Mouse (Mus musculus) intestine, postnatal 0 days (tissue): ENCODE data around the gene Gm5447. TPM values are rescaled to one million over a fixed set of nuclear protein-coding genes. Genes with fewer than 3 reads are reported as not detected.

Experiments
- ATAC-seq: fragments of 200-750 bp; cut with Nextera tagmentation; 2 replicates; pipeline ENCODE4 v1.8.0; 2017; ENCODE audit warnings: mild to moderate bottlenecking, moderate TSS enrichment, moderate library complexity
- H3K27ac ChIP-seq: fragments of 300-500 bp; sonication (generic); 2 replicates; pipeline ENCODE4 v1.5.1; 2014; ENCODE audit warnings: mild to moderate bottlenecking, low read depth, low read length, moderate library complexity
- H3K27me3 ChIP-seq: fragments of 300-500 bp; sonication (generic); replicated peaks from 2 replicates; pipeline ENCODE4 v1.6.1; 2014; ENCODE audit warnings: low read length, mixed read lengths; ENCODE audit not compliant: control insufficient read depth, insufficient read depth
- H3K36me3 ChIP-seq: fragments of 300-500 bp; sonication (generic); 2 replicates; pipeline ENCODE4 v1.6.1; 2014; ENCODE audit warnings: mild to moderate bottlenecking, moderate library complexity; ENCODE audit not compliant: control insufficient read depth, insufficient read depth
- H3K4me1 ChIP-seq: fragments of 300-500 bp; sonication (generic); replicated peaks from 2 replicates; pipeline ENCODE4 v1.6.1; 2014; ENCODE audit warnings: antibody characterized with exemption, low read length, mixed read lengths; ENCODE audit not compliant: control insufficient read depth, insufficient read depth
- H3K4me2 ChIP-seq: fragments of 300-500 bp; sonication (generic); replicated peaks from 2 replicates; pipeline ENCODE4 v1.6.1; 2014; ENCODE audit warnings: low read depth, mild to moderate bottlenecking, moderate library complexity
- H3K4me3 ChIP-seq: fragments of 300-500 bp; sonication (generic); 2 replicates; pipeline ENCODE4 v1.5.1; 2014; ENCODE audit warnings: low read depth, low read length
- H3K9ac ChIP-seq: fragments of 300-500 bp; sonication (generic); 2 replicates; pipeline ENCODE4 v1.6.1; 2014; ENCODE audit warnings: mild to moderate bottlenecking, low read depth, low read length
- H3K9me3 ChIP-seq: fragments of 300-500 bp; sonication (generic); 2 replicates; pipeline ENCODE4 v1.6.1; 2016; ENCODE audit warnings: mixed run types; ENCODE audit not compliant: control insufficient read depth
- CTCF ChIP-seq: sonication (generic); IDR thresholded peaks from 2 replicates; pipeline ENCODE4 v1.5.1; 2016; ENCODE audit warnings: low read depth, mild to moderate bottlenecking, control low read depth, antibody characterized with exemption, moderate library complexity
- WGBS: fragments of 180-500 bp; shearing (Covaris S2); extraction: QIAGEN DNeasy Blood & Tissue Kit; methylation state at CpG from one replicate; pipeline ENCODE4 v1.1.7; 2014; 5-methylcytosine and 5-hydroxymethylcytosine counted together
- polyA plus RNA-seq: library from polyadenylated mRNA; unstranded; fragments of >200 nt; fragmentation: Nextera tagmentation; extraction: Ambion mirVana; gene quantifications from 2 replicates; pipeline ENCODE4 v1.2.1, GENCODE M21; 2015

Gene Gm5447
- 0.10 TPM in 1 of 2 replicates, not detected in the other for polyA plus RNA-seq

DNA sequence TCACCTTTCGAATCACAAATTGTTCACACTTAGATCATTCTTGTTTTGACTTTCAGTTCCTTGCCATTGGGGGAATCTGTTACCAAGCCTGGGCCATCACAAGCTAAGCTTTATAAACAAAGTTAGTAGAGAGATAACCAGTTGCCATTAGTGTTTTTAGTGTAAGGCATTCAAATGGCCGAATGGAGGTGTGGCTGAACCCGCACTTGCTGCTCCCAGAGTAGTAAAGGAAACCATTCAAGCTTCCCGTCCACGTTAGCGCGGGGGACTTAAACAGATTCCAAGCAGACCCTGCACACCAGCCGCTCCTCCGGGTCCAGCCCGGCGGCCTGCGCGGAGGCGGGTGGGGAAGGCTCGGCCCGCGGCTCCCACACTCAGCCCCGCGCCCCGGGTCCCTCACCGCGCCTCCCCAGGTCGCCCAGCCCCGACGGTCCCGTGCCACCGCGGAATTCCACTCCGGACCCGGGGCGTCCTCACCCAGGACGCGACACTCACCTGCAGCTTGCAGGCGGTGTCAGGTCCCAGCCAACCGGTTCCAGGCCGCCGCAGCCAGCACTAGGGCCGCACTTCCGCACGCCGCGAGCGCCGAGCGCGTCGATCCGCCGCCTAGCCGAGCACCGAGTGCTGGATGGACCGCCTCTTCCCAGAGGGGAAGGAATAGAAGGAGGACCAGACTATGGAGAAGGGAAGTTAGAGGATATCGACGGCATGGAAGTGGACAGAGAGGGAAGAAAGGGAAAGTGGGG is at the start of gene Gm5447, which contains the start of gene Exoc2:
TSS of gene Gm5447 (plus strand) at position 704 of the 746 bp plus-strand sequence.
TSS of gene Exoc2 (minus strand) at position 593 of the 746 bp plus-strand sequence.
- peak within 1 kb of the TSS; percentile 96 for H3K4me3 ChIP-seq
- peak within 1 kb of the TSS; percentile 91 for H3K9ac ChIP-seq
- no peaks in the 10 kb centered on the region for H3K9me3 ChIP-seq
- no peak for TF ChIP-seq CTCF
- H3K27me3 ChIP-seq, result no peaks in the 10 kb centered on the region
- no peaks in the 10 kb centered on the region for H3K36me3 ChIP-seq
- peak within 1 kb of the TSS; percentile 73 for H3K4me2 ChIP-seq
- peak within 1 kb of the TSS; percentile 94 for H3K27ac ChIP-seq
- peak; percentile 99 for ATAC-seq
- WGBS, result 1% methylated on average over 54 of the region's 54 CpGs
- H3K4me1 ChIP-seq, result no peaks in the 10 kb centered on the region

DNA sequence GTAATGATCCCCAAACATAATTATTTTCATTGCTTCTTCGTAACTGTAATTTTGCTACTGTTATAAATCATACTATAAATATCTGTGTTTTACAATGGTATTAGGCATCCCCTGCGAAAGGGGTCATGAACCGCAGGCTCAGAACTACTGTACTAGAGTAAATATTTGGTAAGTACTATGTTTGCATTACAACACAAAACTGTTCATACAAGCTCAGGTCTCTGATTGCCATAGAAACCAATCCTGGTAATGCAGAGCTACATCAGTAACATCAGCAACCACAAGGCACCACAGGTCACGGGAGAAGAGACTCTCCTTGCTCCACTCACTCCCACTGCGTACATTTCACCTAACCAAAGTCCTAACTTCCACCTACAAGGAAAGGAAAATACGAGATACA is 49.7 kb upstream of the Gm5447 start:
- WGBS, result 79% methylated on average over 6 of the region's 6 CpGs

DNA sequence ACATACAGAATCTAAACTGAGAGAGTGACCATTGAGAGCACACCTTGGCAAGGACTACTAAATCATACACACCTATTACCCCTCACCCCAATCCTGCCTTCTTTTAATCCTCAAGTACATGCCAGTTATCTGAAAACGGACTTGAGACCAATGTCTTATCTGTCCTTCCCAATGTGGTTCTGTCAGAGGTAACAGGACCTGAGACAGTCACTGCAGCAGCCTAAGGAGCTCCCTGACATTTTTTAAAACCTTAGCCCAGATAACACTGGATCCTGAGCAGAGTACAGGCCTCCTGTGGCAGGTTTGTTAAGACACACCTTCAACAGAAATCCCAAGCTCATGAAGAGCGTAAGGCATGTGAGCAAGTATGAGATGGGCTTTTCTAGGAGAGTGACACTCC is 44.9 kb upstream of the Gm5447 start:
- Histone ChIP-seq H3K36me3 (peaks cover 10% of the 10 kb centered on the region), H3K9me3 (no peaks in the 10 kb centered on the region), H3K9ac (no peak overlapping the region), H3K27ac (no peak overlapping the region), H3K4me3 (no peak overlapping the region), H3K4me2 (no peak overlapping the region), H3K4me1 (no peaks in the 10 kb centered on the region), H3K27me3 (no peaks in the 10 kb centered on the region)
- no peak for ATAC-seq
- WGBS, result 84% methylated on average over 2 of the region's 2 CpGs
- TF ChIP-seq CTCF, result no peak

More for the DNA sequence above, 49.7 kb upstream of the Gm5447 start:
- Histone ChIP-seq H3K36me3 (peaks cover 7% of the 10 kb centered on the region), H3K27me3 (no peaks in the 10 kb centered on the region), H3K27ac (no peak overlapping the region), H3K9ac (no peak overlapping the region), H3K4me2 (no peak overlapping the region), H3K9me3 (no peaks in the 10 kb centered on the region), H3K4me1 (no peaks in the 10 kb centered on the region), H3K4me3 (no peak overlapping the region)
- no peak for ATAC-seq
- TF ChIP-seq CTCF, result no peak

DNA sequence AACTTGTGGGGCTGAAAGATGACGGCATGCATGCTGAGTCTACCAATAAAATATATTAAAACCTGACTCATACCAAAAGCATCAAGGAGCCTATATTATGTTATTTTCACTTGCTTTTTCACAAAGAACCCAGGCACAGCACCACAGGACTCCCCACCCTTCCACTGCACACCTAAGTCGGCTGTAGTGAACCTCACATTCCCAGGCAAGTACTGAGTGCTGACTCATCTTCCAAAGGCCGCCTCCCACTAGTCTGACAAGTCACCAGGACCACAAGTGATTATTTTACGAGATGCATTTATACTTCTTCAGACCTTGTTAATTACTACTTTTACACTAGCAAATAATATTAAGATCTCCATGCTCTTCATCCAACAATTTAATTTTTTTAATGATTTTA is 42.4 kb upstream of the Gm5447 start:
- Histone ChIP-seq H3K9ac (no peak overlapping the region), H3K4me3 (no peak overlapping the region), H3K9me3 (no peaks in the 10 kb centered on the region), H3K4me1 (no peaks in the 10 kb centered on the region), H3K27me3 (no peaks in the 10 kb centered on the region), H3K4me2 (no peak overlapping the region), H3K27ac (no peak overlapping the region), H3K36me3 (0 out of 2 replicates have a peak, but pooled peaks cover 4% of the 10 kb centered on the region)
- WGBS, result 59% methylated on average over 4 of the region's 4 CpGs
- no peak for TF ChIP-seq CTCF
- ATAC-seq, result no peak

DNA sequence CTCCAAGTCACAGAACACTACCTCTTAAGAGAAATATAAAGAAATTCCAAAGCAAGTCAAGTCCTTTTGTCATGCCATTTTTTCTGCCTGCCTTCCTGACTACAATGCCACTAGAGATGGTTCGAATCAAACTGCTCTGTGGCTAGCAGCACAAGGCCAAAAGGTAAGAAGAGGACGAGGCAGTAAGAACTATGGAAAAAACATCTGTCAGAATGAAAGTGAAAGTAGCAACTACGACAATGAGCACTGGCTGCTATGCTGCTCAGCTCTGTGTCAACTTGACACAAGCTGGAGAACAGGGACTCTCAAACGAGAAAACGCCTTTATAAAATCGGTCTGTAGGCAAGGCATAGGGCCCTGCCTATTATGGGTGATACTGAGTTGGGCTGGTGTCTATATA is 41.0 kb upstream of the Gm5447 start:
- Histone ChIP-seq H3K4me2 (no peak overlapping the region; the same call in 1 of the 2 replicates), H3K9me3 (no peaks in the 10 kb centered on the region), H3K36me3 (0 out of 2 replicates have a peak, but pooled peaks cover 8% of the 10 kb centered on the region), H3K4me3 (no peak overlapping the region), H3K4me1 (no peaks in the 10 kb centered on the region), H3K27me3 (no peaks in the 10 kb centered on the region), H3K9ac (no peak overlapping the region), H3K27ac (no peak overlapping the region)
- TF ChIP-seq CTCF, result no peak
- no peak for ATAC-seq
- WGBS, result 63% methylated on average over 6 of the region's 6 CpGs

DNA sequence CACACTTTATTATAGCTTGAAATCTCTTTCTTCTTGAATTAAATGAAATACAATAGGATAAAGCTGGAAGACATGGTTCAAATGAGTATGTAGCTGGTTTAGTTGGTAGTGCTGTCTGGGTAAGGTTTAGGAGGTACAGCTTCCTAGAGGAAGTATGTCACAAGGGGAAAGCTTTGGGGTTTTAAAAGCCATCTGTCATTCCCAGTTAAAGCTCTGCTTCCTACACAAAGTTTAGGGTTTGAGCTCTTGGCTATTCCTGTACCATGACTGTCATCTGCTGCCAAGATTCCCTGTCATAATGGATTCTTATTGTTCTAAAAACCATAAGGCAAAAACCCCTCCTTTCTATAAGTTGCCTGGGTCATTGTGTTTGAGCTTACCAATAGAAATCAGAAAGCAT is 28.2 kb upstream of the Gm5447 start:
- no peaks in the 10 kb centered on the region for H3K27me3 ChIP-seq
- no peak overlapping the region for H3K27ac ChIP-seq
- no peak for TF ChIP-seq CTCF
- no peak overlapping the region for H3K4me3 ChIP-seq
- no peak overlapping the region for H3K9ac ChIP-seq
- H3K4me2 ChIP-seq, result no peak overlapping the region
- no peaks in the 10 kb centered on the region for H3K9me3 ChIP-seq
- H3K4me1 ChIP-seq, result no peaks in the 10 kb centered on the region
- H3K36me3 ChIP-seq, result peaks cover 7% of the 10 kb centered on the region; the same call in 1 of the 2 replicates
- ATAC-seq, result no peak
